Mouse (Mus musculus) heart, embryonic 14.5 days (tissue): ENCODE measurements around the gene Arf4. TPM values are rescaled to one million over a fixed set of nuclear protein-coding genes. Genes with fewer than 3 reads are reported as not detected.

Experiments
- ATAC-seq: fragments of 200-750 bp; cut with Nextera tagmentation; 2 replicates; pipeline ENCODE4 v1.8.0; 2017; ENCODE audit warnings: low read depth, moderate TSS enrichment; ENCODE audit not compliant: insufficient number of reproducible peaks, insufficient read depth, low FRiP score
- H3K27ac ChIP-seq, 2 experiments: fragments of 200-500 bp in 1 of 2; fragments of 300-500 bp in 1 of 2; sonication (generic) in 1 of 2; replicated peaks in 1 of 2; 2 replicates each; pipeline ENCODE4 v1.5.1; 2012 to 2014; ENCODE audit warnings: low read depth in 2 of 2, low read length in 2 of 2, control low read depth in 1 of 2, mild to moderate bottlenecking in 1 of 2, mixed read lengths in 1 of 2; ENCODE audit not compliant: control insufficient read depth in 1 of 2, insufficient read depth in 1 of 2
- H3K27me3 ChIP-seq: fragments of 300-500 bp; sonication (generic); 2 replicates; pipeline ENCODE4 v1.6.1; 2014; ENCODE audit warnings: mild to moderate bottlenecking, low read length, control low read depth; ENCODE audit not compliant: control insufficient read depth, insufficient read depth
- H3K36me3 ChIP-seq: fragments of 300-500 bp; sonication (generic); 2 replicates; pipeline ENCODE4 v1.6.1; 2014; ENCODE audit warnings: mild to moderate bottlenecking, control low read depth, low read length, mixed read lengths; ENCODE audit not compliant: control insufficient read depth, insufficient read depth
- H3K4me1 ChIP-seq, 2 experiments: fragments of 200-500 bp in 1 of 2; fragments of 300-500 bp in 1 of 2; sonication (generic) in 1 of 2; 2 replicates each; pipeline ENCODE4 v1.6.1; 2012 to 2014; ENCODE audit warnings: low read length in 2 of 2, control low read depth in 1 of 2, mixed read lengths in 1 of 2; ENCODE audit not compliant: control insufficient read depth in 2 of 2, insufficient read depth in 2 of 2
- H3K4me2 ChIP-seq: fragments of 300-500 bp; sonication (generic); 2 replicates; pipeline ENCODE4 v1.6.1; 2014; ENCODE audit warnings: mild to moderate bottlenecking, low read length
- H3K4me3 ChIP-seq, 2 experiments: fragments of 200-500 bp in 1 of 2; fragments of 300-500 bp in 1 of 2; sonication (generic) in 1 of 2; 2 replicates each; pipeline ENCODE4 v1.5.1; 2012 to 2014; ENCODE audit warnings: low read length in 2 of 2, mild to moderate bottlenecking in 2 of 2, control low read depth in 1 of 2, low read depth in 1 of 2, moderate library complexity in 1 of 2; ENCODE audit not compliant: control insufficient read depth in 1 of 2, insufficient read depth in 1 of 2
- H3K9ac ChIP-seq: fragments of 300-500 bp; sonication (generic); 2 replicates; pipeline ENCODE4 v1.6.1; 2014; ENCODE audit warnings: mild to moderate bottlenecking, low read length
- H3K9me3 ChIP-seq: fragments of 300-500 bp; sonication (generic); 2 replicates; pipeline ENCODE4 v1.6.1; 2016; ENCODE audit warnings: low read length, control low read depth; ENCODE audit not compliant: control insufficient read depth
- WGBS: fragments of 180-500 bp; shearing (Covaris S2); extraction: QIAGEN DNeasy Blood & Tissue Kit; methylation state at CpG from one replicate; pipeline ENCODE4 v1.1.7; 2014; 5-methylcytosine and 5-hydroxymethylcytosine counted together
- polyA plus RNA-seq: library from polyadenylated mRNA; unstranded; fragments of >200 nt; fragmentation: Nextera tagmentation; extraction: Ambion mirVana; gene quantifications from 2 replicates; pipeline ENCODE4 v1.2.1, GENCODE M21; 2014

Gene Arf4
- polyA plus RNA-seq, 1 experiment from 2014 or later: 444 TPM

GRCm38 (mm10) chr14:26643006-26643624, 5.2 kb downstream of the Arf4 start:
- 34% methylated on average over 3 of the region's 3 CpGs for WGBS
- Histone ChIP-seq H3K4me3 (no peak overlapping the region), H3K9me3 (no peaks in the 10 kb centered on the region), H3K36me3 (peaks cover 14% of the 10 kb centered on the region), H3K27me3 (no peaks in the 10 kb centered on the region), H3K4me1 (peaks cover 2 to 38% of the 10 kb centered on the region in 2 experiments; a peak in 3 of 4 replicates), H3K9ac (no peak overlapping the region), H3K4me2 (no peak overlapping the region), H3K27ac (no peak overlapping the region)
- ATAC-seq: no peak

GRCm38 (mm10) chr14:26645989-26646650, 8.2 kb downstream of the Arf4 start:
- peaks cover 40% of the 10 kb centered on the region for H3K36me3 ChIP-seq
- WGBS: 55% methylated on average over 5 of the region's 5 CpGs
- no peaks in the 10 kb centered on the region for H3K9me3 ChIP-seq
- H3K4me3 ChIP-seq: no peak overlapping the region
- peak overlapping the region in 1 of 2 experiments; percentile 50; a peak in 1 of 4 replicates for H3K27ac ChIP-seq
- H3K4me2 ChIP-seq: peak overlapping the region; percentile 43
- H3K9ac ChIP-seq: peak overlapping the region; percentile 50
- H3K27me3 ChIP-seq: no peaks in the 10 kb centered on the region
- H3K4me1 ChIP-seq: peaks cover 2 to 26% of the 10 kb centered on the region in 2 experiments; a peak in 3 of 4 replicates
- ATAC-seq: no peak

GRCm38 (mm10) chr14:26647811-26648210, 9.9 kb downstream of the Arf4 start:
- ATAC-seq: no peak
- Histone ChIP-seq H3K27ac (no peak overlapping the region), H3K4me2 (no peak overlapping the region), H3K36me3 (peaks cover 57% of the 10 kb centered on the region), H3K9me3 (no peaks in the 10 kb centered on the region), H3K4me1 (peaks cover 2 to 26% of the 10 kb centered on the region in 2 experiments; a peak in 3 of 4 replicates), H3K9ac (no peak overlapping the region), H3K4me3 (no peak overlapping the region), H3K27me3 (no peaks in the 10 kb centered on the region)
- WGBS: 56% methylated on average over 2 of the region's 2 CpGs

- no peaks in the 10 kb centered on the region for H3K9me3 ChIP-seq
- no peak overlapping the region for H3K9ac ChIP-seq
- peaks cover 0 to 7% of the 10 kb centered on the region in 2 experiments; a peak in 1 of 4 replicates for H3K4me1 ChIP-seq
- ATAC-seq: no peak
- no peak overlapping the region for H3K27ac ChIP-seq
- H3K4me3 ChIP-seq: no peak overlapping the region
- H3K4me2 ChIP-seq: no peak overlapping the region
- peaks cover 94% of the 10 kb centered on the region for H3K36me3 ChIP-seq
- no peaks in the 10 kb centered on the region for H3K27me3 ChIP-seq
Observed at GRCm38 (mm10) chr14:26651901-26652300, 14.0 kb downstream of the Arf4 start.

GRCm38 (mm10) chr14:26658178-26658577, 20.3 kb downstream of the Arf4 start:
- ATAC-seq: no peak
- no peak overlapping the region for H3K4me2 ChIP-seq
- H3K36me3 ChIP-seq: peaks cover 64% of the 10 kb centered on the region
- no peaks in the 10 kb centered on the region for H3K27me3 ChIP-seq
- no peaks in the 10 kb centered on the region for H3K9me3 ChIP-seq
- no peaks in the 10 kb centered on the region for H3K4me1 ChIP-seq
- H3K27ac ChIP-seq: no peak overlapping the region
- no peak overlapping the region for H3K4me3 ChIP-seq
- H3K9ac ChIP-seq: no peak overlapping the region

GRCm38 (mm10) chr14:26660233-26660632, 22.4 kb downstream of the Arf4 start:
- WGBS: 86% methylated on average over 1 of the region's 1 CpGs
- H3K27me3 ChIP-seq: no peaks in the 10 kb centered on the region

GRCm38 (mm10) chr14:26662016-26662415, 24.1 kb downstream of the Arf4 start:
- no peaks in the 10 kb centered on the region for H3K9me3 ChIP-seq
- H3K36me3 ChIP-seq: peaks cover 54% of the 10 kb centered on the region
- ATAC-seq: no peak
- H3K4me1 ChIP-seq: peaks cover 0 to 4% of the 10 kb centered on the region in 2 experiments; a peak in 2 of 4 replicates
- H3K4me2 ChIP-seq: no peak overlapping the region
- no peaks in the 10 kb centered on the region for H3K27me3 ChIP-seq
- 50% methylated on average over 3 of the region's 3 CpGs for WGBS
- H3K9ac ChIP-seq: no peak overlapping the region
- H3K27ac ChIP-seq: peak overlapping the region; percentile 9 to 20; a peak in 1 of 4 replicates
- no peak overlapping the region for H3K4me3 ChIP-seq

More at GRCm38 (mm10) chr14:26660233-26660632, 22.4 kb downstream of the Arf4 start:
- H3K4me1 ChIP-seq: no peaks in the 10 kb centered on the region
- H3K27ac ChIP-seq: no peak overlapping the region
- H3K9ac ChIP-seq: no peak overlapping the region
- no peak for ATAC-seq
- H3K36me3 ChIP-seq: peaks cover 60% of the 10 kb centered on the region
- H3K9me3 ChIP-seq: no peaks in the 10 kb centered on the region
- no peak overlapping the region for H3K4me2 ChIP-seq
- H3K4me3 ChIP-seq: no peak overlapping the region
